In the genomic region with DNA sequence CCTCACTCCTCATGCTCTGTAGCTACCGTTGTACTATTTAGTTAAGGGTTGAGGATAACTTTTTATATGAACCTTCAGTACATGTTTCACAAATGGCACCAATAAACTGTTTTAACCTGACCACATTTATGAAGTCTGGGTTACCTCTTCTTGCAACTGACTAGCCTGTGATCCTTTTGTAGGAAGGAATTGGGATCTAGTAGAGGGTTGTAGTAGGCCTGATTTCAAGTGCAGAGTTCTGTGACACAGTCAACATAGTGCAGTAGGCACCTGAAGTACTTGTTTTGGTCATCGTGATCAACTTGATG, we compare ENCODE assay signal across 16 mouse cellular contexts.
DNase-seq lines count a peak whose midpoint lies in the region; ATAC-seq and TF ChIP-seq lines count a peak whose summit lies in the region.
"Had no signal": no experiment of that assay in that cellular context is flagged by ENCODE, and none has a peak within 500 bp of the region (broad histone marks: within the 10 kb centered on the region; RNA-seq: fewer than 3 reads in every experiment).

No protein-coding gene starts in this region.

- H3K4me2 ChIP-seq in heart, embryonic 16.5 days (ENCODE audit: low read depth, low read length), result peak overlapping the region; percentile 59
- peak overlapping the region; percentile 45 for H3K4me2 ChIP-seq in liver, postnatal 0 days (ENCODE audit: low read depth, low read length)
- no peak overlapping the region for H3K4me2 ChIP-seq in liver, embryonic 12.5 days
- H3K4me2 ChIP-seq: embryonic facial prominence, embryonic 12.5 days; midbrain, embryonic 15.5 days had no signal

- H3K4me1 ChIP-seq in heart, embryonic 16.5 days (ENCODE audit: control insufficient read depth, insufficient read depth, low read length), result peaks cover 21% of the 10 kb centered on the region
- peaks cover 14% of the 10 kb centered on the region for H3K4me1 ChIP-seq in liver, postnatal 0 days (ENCODE audit: insufficient read depth)
- H3K4me1 ChIP-seq in liver, embryonic 12.5 days, result peaks cover 11% of the 10 kb centered on the region
- H3K4me1 ChIP-seq: midbrain, embryonic 15.5 days had no signal

- peak overlapping the region; percentile 32; the same call in 1 of the 2 replicates for H3K9ac ChIP-seq in heart, embryonic 16.5 days (ENCODE audit: low read length)
- H3K9ac ChIP-seq in liver, postnatal 0 days (replicated peaks), result no peak overlapping the region
- no peak overlapping the region for H3K9ac ChIP-seq in liver, embryonic 12.5 days
- H3K9ac ChIP-seq: embryonic facial prominence, embryonic 12.5 days; midbrain, embryonic 15.5 days had no signal

- H3K4me3 ChIP-seq in heart, embryonic 16.5 days (ENCODE audit: low read length), result peak overlapping the region; percentile 33
- no peak overlapping the region for H3K4me3 ChIP-seq in liver, postnatal 0 days (ENCODE audit: low read depth, low read length)
- no peak overlapping the region for H3K4me3 ChIP-seq in liver, embryonic 12.5 days
- H3K4me3 ChIP-seq: embryonic facial prominence, embryonic 12.5 days; midbrain, embryonic 15.5 days had no signal

- intact Hi-C loops in heart, postnatal 14 days (cut with DNase I), result no loop called here

- no peak for TF ChIP-seq EP300 in liver, postnatal 0 days (IDR thresholded peaks at IDR 0.05; ENCODE audit: low read depth)

- H3K27ac ChIP-seq in heart, embryonic 16.5 days (ENCODE audit: low read length), result peak overlapping the region; percentile 55; the same call in 1 of the 2 replicates
- no peak overlapping the region for H3K27ac ChIP-seq in liver, postnatal 0 days (ENCODE audit: low read depth)
- no peak overlapping the region for H3K27ac ChIP-seq in liver, embryonic 12.5 days
- H3K27ac ChIP-seq: embryonic facial prominence, embryonic 12.5 days; hindbrain, postnatal 0 days; midbrain, embryonic 15.5 days had no signal

- H3K9me3 ChIP-seq in heart, embryonic 16.5 days (replicated peaks; ENCODE audit: control insufficient read depth, low read length), result no peaks in the 10 kb centered on the region
- H3K9me3 ChIP-seq in liver, postnatal 0 days (ENCODE audit: low read length), result no peaks in the 10 kb centered on the region
- H3K9me3 ChIP-seq in liver, embryonic 12.5 days (replicated peaks), result no peaks in the 10 kb centered on the region
- H3K9me3 ChIP-seq: embryonic facial prominence, embryonic 12.5 days; midbrain, embryonic 15.5 days had no signal

- no peaks in the 10 kb centered on the region for H3K27me3 ChIP-seq in heart, embryonic 16.5 days (ENCODE audit: control insufficient read depth, insufficient read depth, low read length)
- H3K27me3 ChIP-seq in liver, postnatal 0 days (ENCODE audit: insufficient read depth, low read length), result no peaks in the 10 kb centered on the region
- H3K27me3 ChIP-seq in liver, embryonic 12.5 days (replicated peaks), result peaks cover 15% of the 10 kb centered on the region
- H3K27me3 ChIP-seq: CH12.LX; embryonic facial prominence, embryonic 12.5 days had no signal

- TF ChIP-seq CTCF in liver, postnatal 0 days (IDR thresholded peaks at IDR 0.05; ENCODE audit: low read depth), result no peak

- no peak for DNase-seq in heart, postnatal 14 days
- DNase-seq in liver, postnatal 0 days, result no peak
- peak; percentile 31 for DNase-seq in thymus, postnatal 0 days (ENCODE audit: low spot score)
- no peak for DNase-seq in thymus, postnatal 36 days
- DNase-seq in thymus, postnatal 14 days, result peak; percentile 22
- no peak for DNase-seq in layer of hippocampus, postnatal 10 days (ENCODE audit: low spot score in 2 of 2)
- DNase-seq: cerebellum, adult 11 months; cerebellum, postnatal 36 days; retina, postnatal 1 day had no signal

- ATAC-seq in heart, embryonic 16.5 days (replicated peaks; ENCODE audit: extremely low read depth, insufficient read depth, low FRiP score), result no peak
- ATAC-seq in liver, postnatal 0 days, result no peak
- ATAC-seq in liver, embryonic 12.5 days, result no peak
- ATAC-seq: activated CD4-positive, CD25-positive, alpha-beta regulatory T cell, adult 4 months; hindbrain, postnatal 0 days; midbrain, embryonic 15.5 days had no signal

- WGBS in heart, embryonic 16.5 days, result 66% methylated on average over 2 of the region's 2 CpGs
- 61% methylated on average over 2 of the region's 2 CpGs for WGBS in liver, postnatal 0 days (ENCODE audit: insufficient replicate concordance)
- 72% methylated on average over 2 of the region's 2 CpGs for WGBS in liver, embryonic 12.5 days (ENCODE audit: insufficient replicate concordance)

- no peaks in the 10 kb centered on the region for H3K36me3 ChIP-seq in heart, embryonic 16.5 days (ENCODE audit: control insufficient read depth, insufficient read depth)
- H3K36me3 ChIP-seq in liver, postnatal 0 days (replicated peaks; ENCODE audit: insufficient read depth, low read length), result no peaks in the 10 kb centered on the region
- no peaks in the 10 kb centered on the region for H3K36me3 ChIP-seq in liver, embryonic 12.5 days
- H3K36me3 ChIP-seq: embryonic facial prominence, embryonic 12.5 days; midbrain, embryonic 15.5 days had no signal

Comparison
In these comparisons a context has a peak if more than half of its experiments do, and no peak if none do; other contexts are left out.
1. DNase-seq: peak in thymus, postnatal 0 days (single experiment) and thymus, postnatal 14 days (single experiment); none in heart, postnatal 14 days (0 of 2), liver, postnatal 0 days (single experiment), thymus, postnatal 36 days (0 of 2) and layer of hippocampus, postnatal 10 days (0 of 2).